Mouse (Mus musculus) c-Kit-negative CD71-positive TER-119-positive erythroid progenitor cells, embryonic 14.5 days (primary cell): ENCODE data around the gene Kidins220.

Experiments used
- DNase-seq: peaks from one replicate; pipeline ENCODE4 v3.0.0-alpha.2; 2013; ENCODE audit warnings: low read depth, low spot score

The Kidins220 gene

DNA sequence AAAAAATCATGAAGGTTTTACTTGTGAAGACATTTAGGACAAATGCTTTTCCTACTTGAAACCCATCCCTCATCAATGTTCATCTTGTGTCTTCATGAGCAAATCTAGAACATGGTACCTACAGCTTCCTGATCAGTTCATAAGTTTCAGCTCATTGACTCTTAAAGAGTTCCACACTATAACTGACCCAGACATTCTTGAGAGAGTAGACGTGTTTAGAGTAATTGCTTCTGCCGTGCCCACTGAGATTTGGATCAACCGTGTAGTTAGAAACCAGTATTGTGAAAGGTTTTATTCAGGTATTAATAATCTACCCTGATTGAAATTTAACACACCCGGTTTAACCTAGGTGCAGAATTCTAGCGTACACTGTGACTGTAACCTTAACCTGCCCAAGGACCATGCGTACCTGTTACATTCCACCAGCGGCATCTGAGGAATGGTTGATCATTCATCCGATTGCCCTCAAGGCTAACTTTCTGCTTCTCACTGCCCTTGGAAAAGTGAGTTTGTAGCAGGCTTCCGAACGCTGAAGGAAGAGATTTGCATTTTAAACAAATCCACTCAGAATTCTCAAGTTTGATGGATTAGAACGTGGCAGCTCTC, 12.3 kb upstream of the Kidins220 start:
- no peak for DNase-seq

DNA sequence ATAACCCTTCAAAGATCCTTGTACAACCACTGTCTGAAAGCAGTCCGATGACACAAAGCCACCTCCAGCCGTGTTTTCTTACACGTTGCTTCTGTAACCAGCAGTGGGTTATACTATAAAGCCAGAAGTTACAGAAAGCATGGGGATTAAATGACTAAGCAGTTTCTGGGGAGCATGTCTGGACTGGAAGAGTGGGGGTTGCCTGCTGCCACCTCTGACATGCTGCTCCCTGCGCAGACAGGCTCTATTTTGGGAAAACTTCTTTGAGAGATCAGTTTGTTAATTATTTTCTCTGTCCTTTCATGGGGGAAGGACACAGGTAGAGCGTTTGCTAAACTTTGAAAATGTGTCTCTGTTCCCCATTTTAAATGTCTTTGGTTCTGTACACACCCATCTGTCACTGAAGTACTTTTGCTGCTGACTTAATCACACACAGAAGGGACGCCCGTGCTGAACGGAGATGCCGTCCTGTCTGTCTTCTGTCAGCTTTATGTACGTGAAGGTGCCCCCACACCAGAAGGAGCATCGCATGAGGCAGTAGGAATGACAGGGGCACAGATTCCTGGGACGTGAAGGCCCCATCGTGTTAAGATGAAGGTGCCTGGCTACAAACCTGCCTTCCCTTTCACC, 11.2 kb upstream of the Kidins220 start:
- no peak for DNase-seq

DNA sequence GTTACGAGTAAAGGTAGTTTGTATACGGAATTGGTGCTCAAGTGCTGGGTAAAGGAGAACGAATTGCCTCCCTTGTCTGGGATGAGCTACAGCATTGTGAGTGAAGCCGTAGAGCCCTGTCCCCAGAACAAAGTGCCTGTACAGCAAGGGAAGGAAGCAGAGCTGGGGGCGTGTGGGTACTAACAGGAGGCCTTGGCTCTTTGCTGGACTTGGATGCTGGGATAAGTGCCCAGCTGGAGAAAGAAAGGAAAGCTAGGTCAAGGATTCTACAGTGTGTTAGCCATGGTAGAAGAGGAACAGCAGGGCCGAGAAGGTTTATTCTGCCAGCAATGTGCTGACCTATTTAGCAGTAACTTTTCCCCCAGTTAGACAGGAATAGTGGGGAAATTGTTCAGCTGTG, 9.3 kb upstream of the Kidins220 start:
- no peak for DNase-seq

DNA sequence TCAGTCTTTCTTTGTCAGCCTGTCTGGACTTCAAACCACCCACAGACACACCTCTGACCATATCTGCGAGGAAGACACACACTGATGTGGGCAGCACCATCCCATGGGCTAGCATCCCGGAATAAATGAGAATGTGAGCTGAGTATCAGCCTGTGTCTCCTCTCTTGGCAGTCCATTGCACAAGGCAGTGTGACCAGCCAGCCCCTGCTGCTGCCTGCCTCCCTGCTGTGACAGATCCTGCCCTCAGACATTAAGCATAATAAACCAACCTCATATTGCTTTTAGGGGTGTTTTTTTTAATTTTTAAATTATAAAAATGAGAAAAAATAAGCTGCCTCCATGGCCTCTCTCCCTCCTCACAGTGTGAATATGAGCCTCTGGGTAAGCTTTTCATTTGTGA, 8.7 kb upstream of the Kidins220 start:
- no peak for DNase-seq

DNA sequence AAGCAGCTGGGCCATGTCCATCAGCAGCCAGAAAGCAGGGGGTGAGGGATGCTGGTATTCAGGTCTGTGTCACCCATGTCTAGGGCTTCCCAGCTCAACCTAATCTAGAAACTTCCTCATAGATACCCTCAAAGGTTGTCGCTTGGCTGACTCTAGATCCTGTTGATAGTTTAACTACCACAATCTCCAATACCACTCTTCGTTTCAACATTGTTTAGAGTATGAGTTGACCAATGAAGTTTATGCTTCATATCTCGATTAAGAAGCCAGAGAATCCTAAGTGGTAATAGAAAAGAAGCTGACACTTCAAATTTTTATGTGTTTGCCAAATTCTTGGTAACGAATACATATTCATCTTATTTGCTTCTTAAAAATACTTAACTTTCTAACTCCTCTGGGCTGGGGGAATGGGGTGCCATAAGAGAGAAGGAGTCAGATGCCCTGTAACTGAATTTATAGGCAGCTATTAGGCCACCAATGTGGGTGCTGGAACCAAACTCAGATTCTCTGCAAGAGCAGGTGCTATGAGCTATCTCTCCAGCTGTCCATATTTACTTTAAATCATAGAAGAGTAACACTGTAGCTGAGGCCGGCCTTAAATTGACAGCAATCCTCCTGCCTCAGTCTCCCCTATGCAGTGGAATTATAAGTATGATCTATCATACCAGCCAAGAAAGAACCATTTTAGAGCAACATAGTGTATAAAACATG, 3.1 kb upstream of the Kidins220 start:
- no peak for DNase-seq

DNA sequence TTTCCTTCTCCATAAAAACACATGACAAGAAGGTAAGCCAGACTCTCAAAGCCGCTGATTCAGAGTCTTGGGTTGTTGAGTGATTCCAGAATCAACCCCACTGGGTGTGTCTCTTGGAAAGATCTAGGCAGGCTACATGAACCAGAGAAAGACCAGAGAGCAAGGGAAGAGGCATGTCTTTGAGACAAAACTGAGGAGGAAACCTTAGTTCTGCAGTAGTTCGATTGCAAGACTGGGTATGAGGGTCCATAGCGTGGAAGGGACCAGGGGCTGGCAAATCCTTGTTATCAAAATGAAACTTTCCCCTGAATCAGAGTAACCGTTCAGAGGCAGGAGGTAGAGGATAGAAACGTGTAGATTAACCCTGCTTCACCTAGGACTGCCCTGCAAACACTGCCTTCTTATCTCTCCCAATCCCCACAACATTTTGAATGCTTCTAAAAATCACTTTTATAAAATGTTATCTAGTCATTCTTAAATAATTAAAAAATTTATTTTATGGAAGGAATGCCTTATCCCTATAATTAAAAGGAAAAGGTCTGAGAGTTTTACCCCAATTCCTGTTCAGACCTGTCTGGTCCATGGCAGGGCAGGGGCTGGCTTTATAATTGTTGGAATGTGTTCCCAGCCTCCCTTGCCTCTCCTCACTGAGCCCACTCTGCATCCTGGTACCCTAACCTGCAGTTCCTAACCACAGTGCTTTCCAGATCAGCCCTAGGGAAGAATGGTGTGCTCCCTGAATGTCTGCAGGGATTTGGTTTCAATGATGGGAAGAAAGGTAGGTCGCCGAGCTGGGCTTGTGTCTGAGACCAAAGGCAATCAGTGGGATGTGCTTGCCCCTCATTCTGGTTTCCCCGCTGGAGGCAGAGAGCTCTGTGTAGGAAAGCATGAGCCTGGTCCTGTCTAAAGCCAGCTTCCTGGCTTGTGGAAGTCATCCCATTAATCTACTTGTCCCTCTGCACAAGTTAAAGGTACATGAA, 2.1 kb upstream of the Kidins220 start:
- DNase-seq: no peak

DNA sequence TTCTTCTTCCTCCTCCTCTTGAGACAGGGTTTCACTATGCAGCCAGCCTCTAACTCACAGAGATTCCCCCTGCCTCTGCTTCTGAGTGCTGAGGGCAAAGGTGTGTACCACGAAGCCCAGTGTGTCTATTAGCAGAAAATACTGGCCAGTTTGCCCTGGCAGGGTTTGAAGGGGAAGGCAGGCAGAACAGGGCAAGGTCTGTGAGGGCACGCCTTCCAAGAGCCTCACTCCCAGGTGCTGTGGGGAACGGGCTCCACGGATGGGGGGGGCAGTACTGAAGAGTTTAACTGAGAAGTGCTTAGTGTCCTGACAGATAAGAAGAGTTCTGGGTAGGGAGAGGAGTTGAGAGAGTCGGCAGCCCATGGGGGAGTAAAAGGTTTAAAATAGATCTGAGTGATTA, 1.1 kb upstream of the Kidins220 start:
- DNase-seq: no peak

DNA sequence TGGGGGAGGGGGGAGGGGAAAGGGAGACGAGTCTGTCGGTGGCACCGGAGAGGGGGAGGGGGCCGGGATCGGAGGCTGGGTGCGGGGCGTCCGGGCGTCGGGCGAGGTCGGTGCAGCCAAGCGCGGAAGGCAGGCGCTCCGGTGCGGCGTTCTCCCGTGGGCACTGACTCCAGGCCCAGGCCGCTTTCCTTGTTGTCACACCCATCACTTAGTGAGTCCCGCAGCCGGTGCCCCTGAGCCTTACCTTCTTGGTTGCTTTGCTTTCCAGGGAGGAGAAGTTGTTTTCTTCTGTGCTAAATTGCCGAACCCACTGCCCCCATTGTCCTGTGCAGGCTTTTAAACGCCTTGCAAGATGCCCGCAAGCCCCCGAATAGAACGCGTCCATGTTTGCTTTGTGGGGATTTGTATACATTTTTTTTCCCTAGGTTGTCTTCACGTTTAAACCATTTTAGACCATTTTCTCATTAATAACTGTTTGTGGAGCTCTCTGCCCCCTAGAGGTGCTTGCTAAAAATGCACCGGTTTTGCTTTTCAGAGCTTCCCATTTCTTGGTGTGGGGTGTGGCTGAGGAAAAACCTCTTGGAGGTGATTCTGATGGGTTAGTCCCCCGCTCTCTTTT, 499 bp downstream of the Kidins220 start:
- peak; percentile 71 for DNase-seq

DNA sequence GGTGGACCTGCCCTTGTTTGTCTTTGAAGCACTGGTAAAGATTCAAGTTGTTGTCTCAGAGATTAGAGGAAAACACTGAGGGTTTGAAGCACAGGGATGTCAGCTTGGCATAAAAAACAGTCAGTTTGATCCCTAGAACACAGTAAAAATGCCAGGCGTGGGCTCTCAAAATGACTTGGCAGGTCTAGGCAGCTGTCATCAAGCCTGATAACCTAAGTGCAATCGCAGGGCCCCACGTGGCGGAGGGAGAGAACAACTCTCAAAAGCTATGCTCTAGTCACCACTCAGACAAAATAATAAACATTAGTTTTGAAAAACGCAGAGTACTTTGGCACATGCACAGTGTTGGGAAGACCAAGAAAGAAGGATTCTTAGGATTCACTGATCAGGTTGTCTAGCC, 10.5 kb downstream of the Kidins220 start:
- DNase-seq: peak; percentile 38

DNA sequence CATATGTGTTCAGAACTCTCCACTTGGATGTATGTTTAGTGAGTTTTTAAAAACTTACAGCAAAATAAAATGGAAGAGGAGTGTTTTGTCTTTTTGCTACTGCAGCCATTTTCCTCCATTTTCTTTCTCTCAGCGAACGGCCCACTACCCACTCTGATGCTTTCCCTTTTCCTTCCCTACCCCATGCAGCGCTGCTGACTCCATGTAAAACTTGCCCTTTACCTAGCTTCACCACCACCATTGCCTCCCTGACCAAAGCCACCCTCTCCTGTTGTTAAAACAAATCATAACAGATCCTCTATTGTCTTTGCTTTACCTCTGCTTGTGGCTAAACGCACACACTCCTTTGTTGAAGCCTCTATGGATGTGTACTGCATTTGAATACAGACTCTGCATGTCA, 20.6 kb downstream of the Kidins220 start:
- no peak for DNase-seq

DNA sequence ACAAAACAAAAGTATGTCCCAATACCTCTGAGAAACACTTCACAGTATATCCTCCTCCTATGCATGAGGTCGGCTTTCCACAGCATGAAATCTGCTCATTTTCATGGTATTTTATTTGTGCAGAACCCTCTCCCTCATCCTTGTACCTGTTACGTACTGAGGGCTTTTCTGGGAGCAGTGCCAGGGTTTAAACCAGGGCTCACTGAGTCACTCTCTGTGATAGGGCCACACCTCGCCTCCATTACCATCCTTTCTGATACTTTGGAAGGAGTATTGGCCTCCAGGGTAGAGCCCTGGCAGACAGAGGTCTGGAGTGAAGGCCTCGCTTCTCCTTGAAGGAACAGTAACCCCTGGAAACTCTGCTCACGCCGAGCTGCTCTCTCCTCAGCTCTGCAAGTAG, 30.6 kb downstream of the Kidins220 start:
- DNase-seq: no peak

DNA sequence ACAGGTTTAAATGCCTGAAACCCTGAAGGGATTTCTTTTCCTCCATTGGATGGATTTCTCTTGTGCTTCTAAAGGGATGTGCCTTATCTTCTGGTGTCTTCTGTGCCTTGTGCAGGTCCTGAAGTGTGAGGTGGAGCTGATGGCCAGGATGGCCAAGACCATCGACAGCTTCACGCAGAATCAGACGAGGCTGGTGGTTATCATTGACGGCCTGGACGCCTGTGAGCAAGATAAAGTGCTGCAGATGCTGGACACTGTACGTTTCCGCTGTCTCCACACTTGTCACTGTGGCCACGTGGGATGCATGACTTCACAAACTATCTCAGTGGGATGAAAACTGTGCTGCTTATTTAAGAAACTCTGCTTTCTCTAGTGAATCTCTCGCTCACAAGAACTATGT, 35.2 kb downstream of the Kidins220 start:
- DNase-seq: no peak

DNA sequence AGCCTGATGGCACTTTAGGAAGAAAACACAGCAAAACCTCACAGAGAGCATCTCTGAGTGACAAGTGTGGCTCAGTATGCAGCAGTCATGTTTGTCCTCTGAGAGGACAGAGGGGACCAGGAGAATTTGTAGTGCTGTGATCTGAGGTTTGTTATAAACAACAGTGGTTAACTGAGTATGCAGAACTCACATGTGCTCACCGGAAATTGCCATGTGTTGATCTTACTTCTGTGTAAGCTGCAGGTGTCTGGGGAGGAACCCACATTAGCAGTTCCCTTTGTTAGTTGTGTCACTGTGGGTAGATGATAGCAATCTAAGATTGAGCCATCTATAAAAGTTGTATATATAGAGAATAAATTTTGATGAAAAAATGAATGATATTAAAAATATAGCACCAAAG, 35.7 kb downstream of the Kidins220 start:
- no peak for DNase-seq

DNA sequence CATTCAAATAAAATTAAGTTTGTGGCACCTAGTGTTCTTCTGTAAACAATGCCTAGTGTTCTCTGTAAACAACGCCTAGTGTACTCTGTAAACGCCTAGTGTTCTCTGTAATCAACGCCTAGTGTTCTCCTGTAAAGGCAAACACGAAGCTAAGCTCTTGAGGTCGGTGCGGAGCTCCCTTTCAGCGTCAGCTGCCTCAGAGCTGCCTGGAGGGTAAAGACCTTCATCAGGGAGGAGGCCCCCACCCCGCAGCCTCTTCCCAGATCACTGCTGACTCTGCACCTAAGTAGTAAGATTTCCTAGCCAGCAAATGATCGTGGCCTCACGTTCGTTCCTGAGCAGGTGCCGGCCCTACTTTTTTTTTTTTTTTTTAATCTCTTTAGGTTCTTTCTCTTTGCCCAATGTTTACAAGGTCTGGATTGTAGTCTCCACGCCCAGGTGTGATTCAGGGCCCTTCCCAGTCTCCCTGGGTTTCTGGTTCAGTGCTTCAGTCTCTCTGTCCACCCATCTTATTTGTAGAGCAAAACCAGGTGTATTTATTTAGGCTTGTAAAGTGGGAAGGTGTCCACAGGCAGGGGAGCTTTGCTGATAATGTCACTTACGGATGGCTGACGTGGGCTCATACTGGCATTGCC, 37.1 kb downstream of the Kidins220 start:
- DNase-seq: no peak

DNA sequence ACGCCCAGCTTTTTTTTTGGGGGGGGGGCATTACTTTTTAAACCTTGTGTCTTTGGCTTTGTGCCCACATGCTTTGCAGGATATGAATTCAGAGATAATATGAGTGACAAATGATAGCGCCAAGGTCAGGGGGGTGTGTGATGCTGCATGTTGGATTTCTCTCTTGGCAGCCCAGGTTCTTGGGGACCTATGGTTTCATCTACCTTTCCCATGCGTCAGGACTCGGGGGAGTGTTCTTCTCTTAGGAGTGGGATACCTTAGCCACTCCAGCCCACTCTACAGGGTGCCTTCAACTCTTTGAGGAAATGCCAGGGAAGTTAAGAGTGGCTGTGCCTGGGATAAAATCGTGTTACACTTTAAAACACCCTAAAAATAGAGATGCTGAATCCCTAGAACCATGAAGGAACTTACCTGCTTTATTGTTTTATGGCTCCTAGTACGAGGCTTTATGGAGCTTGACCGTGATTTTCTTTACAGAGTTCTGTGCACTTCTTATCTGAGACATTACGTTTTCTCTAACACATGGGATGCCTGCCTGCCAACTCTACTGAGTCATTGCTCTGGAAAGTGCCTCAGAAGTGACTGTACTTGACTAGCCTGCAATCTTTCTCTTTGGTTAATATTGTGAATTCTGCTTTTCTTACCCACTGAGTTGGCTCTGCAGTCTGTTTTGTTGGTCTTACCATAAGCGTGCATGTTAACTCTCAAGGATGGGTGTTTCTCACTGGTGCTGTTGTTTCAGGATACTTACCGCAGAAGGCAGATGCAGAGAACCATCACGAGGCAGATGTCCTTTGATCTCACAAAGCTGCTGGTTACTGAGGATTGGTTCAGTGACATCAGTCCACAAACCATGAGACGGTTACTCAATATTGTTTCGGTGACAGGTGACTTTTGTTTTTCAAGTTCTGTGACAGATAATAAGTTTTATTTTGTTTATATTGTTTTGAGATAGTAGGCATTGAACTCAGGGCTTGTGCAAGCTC, 38.1 kb downstream of the Kidins220 start:
- DNase-seq: no peak

DNA sequence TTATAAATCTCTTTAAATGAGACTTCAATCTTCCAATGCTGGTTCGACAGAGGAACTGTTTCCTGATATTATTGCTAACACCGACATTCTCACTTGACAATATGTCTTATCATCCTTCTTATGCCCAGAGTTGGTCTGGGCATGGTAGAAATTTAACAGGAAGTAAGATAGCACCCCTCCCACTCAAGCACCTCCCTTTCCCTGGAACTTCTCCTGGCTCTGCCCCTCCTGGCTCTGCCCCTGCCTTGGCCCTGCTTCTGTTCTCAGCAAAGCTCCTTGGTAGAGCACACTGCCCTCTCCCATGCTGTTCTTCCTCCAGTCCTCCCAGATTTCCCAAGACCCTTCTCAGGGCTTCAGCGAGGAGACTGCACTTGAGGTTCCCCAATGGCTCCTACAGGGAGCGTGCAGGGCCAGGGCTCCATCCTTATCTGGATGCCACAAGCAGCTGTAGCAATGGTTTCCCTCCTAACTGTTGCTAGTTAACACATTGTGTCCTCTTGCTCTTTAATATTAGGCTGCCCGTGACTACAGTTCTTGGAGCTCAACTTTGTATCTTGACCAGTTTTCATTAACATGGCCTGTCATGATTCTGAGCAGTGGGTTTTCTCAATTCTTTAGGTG, 39.7 kb downstream of the Kidins220 start:
- no peak for DNase-seq

DNA sequence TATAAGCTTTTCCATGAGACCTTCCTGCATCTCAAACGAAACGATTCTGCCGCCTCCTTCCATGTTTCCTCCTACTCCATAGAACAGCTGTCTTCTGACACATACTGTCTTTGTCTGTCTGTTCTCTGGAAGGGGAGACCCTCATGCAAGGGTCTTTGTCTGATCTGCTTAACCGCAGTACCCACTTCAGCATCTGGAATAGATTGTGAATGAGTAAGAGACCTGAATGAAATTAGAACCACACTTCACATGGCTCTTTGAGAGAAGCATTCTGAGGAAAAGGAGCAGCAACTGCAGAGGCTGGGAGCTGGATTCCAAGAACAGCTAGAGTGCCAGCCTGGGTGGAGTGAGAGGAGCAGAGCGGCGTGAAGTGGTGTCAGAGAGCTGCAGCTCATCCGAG, 40.2 kb downstream of the Kidins220 start:
- DNase-seq: no peak

DNA sequence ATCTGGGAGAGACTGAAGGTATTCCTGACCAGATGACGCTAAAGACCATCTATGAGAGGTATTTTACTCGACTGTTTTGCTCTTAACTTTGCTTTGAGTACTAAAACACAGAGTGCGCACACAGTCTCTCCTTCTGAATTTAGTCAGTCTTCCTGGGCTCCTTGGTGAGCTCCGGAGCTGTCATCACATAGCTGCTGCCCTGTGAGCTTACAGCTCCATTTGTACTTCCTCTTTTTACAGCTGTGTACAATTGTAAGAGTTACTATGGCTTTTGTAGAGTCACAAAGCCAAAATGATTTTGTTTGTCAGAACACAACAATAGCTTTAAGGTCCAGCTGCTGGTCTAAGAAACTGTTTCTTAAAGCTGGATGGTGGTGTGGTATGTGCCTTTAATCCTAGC, 42.3 kb downstream of the Kidins220 start:
- DNase-seq: no peak

DNA sequence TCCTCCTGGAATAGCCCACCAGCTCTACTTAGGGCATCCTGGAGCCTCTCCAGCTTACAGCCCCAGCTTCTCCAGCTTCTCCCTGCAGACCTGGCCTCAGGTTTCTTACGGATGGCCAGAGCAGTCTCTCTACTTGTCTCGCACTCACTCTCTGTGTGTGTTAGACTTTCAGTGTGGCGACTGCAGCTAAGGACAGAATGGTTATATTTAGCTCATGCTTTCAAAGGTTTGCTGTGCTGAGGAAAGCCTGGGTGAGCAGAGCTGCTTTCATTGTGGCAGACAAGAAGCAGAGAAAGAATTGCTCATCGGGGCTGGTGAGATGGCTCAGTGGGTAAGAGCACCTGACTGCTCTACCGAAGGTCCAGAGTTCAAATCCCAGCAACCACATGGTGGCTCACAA, 46.3 kb downstream of the Kidins220 start:
- DNase-seq: no peak
